Mouse (Mus musculus): ENCODE results near the gene G3bp2.

- TF ChIP-seq POLR2A (IDR thresholded peaks at IDR 0.05; ENCODE audit: extremely low read depth, insufficient read depth, low read length) = no peak
- TF ChIP-seq CTCF (IDR thresholded peaks at IDR 0.05; ENCODE audit: extremely low read depth, insufficient read depth, low read length) = no peak
These were observed 28.7 kb upstream of the G3bp2 start for GRCm38 (mm10) chr5:92112175-92112574.

Measured in cortical plate, adult 2 months (tissue).